Mouse (Mus musculus) testis, adult 2 months (tissue): ENCODE results near the gene Prkci.

Experiments used
- CTCF ChIP-seq: fragments of 200-500 bp; IDR thresholded peaks from 2 replicates; pipeline ENCODE4 v1.5.1; 2012; ENCODE audit warnings: low read depth, mild to moderate bottlenecking, inconsistent platforms, low read length, moderate library complexity; ENCODE audit not compliant: control insufficient read depth, insufficient read depth, insufficient replicate concordance
- POLR2A ChIP-seq: fragments of 200-500 bp; IDR thresholded peaks from 2 replicates; pipeline ENCODE4 v1.6.1; 2012; ENCODE audit warnings: low read depth, mild to moderate bottlenecking, inconsistent platforms, low read length, moderate library complexity; ENCODE audit not compliant: control insufficient read depth

GRCm38 (mm10) chr3:30992161-30992560 lies 3.4 kb upstream of the Prkci start:
- TF ChIP-seq POLR2A (no peak), CTCF (no peak)
